Mouse (Mus musculus) forebrain, postnatal 0 days (tissue): ENCODE data around the gene Rsph3a. TPM values are rescaled to one million over a fixed set of nuclear protein-coding genes. Genes with fewer than 3 reads are reported as not detected.
"Not testable (repeated sequence)": the region's sequence is repeated elsewhere in the genome, so short reads cannot be mapped to it uniquely, and the experiment has no call there.

ENCODE experiments used
- ATAC-seq: fragments of 200-750 bp; cut with Nextera tagmentation; 2 replicates; pipeline ENCODE4 v1.8.0; 2017; ENCODE audit warnings: mild to moderate bottlenecking, moderate library complexity
- DNase-seq: peaks from one replicate; pipeline ENCODE4 v3.0.0-alpha.2; 2015
- H3K27ac ChIP-seq: fragments of 300-500 bp; sonication (generic); 2 replicates; pipeline ENCODE4 v1.5.1; 2014; ENCODE audit warnings: low read depth, mild to moderate bottlenecking, antibody characterized with exemption, low read length, moderate library complexity, mixed read lengths
- H3K27me3 ChIP-seq: fragments of 300-500 bp; sonication (generic); 2 replicates; pipeline ENCODE4 v1.6.1; 2014; ENCODE audit warnings: mild to moderate bottlenecking, low read length, mixed read lengths; ENCODE audit not compliant: insufficient read depth
- H3K36me3 ChIP-seq: fragments of 300-500 bp; sonication (generic); 2 replicates; pipeline ENCODE4 v1.6.1; 2014; ENCODE audit warnings: mild to moderate bottlenecking, moderate library complexity; ENCODE audit not compliant: insufficient read depth
- H3K4me1 ChIP-seq: fragments of 300-500 bp; sonication (generic); 2 replicates; pipeline ENCODE4 v1.6.1; 2014; ENCODE audit warnings: antibody characterized with exemption; ENCODE audit not compliant: insufficient read depth
- H3K4me2 ChIP-seq: fragments of 300-500 bp; sonication (generic); 2 replicates; pipeline ENCODE4 v1.6.1; 2014; ENCODE audit warnings: low read depth, mild to moderate bottlenecking, moderate library complexity
- H3K4me3 ChIP-seq: fragments of 300-500 bp; sonication (generic); 2 replicates; pipeline ENCODE4 v1.5.1; 2014; ENCODE audit warnings: low read depth, low read length, mixed read lengths
- H3K9ac ChIP-seq: fragments of 300-500 bp; sonication (generic); 2 replicates; pipeline ENCODE4 v1.6.1; 2014; ENCODE audit warnings: mild to moderate bottlenecking
- H3K9me3 ChIP-seq: fragments of 300-500 bp; sonication (generic); 2 replicates; pipeline ENCODE4 v1.6.1; 2016; ENCODE audit warnings: low read length
- WGBS: fragments of 180-500 bp; shearing (Covaris S2); extraction: QIAGEN DNeasy Blood & Tissue Kit; methylation state at CpG from one replicate; pipeline ENCODE4 v1.1.7; 2014; 5-methylcytosine and 5-hydroxymethylcytosine counted together
- polyA plus RNA-seq: library from polyadenylated mRNA; unstranded; fragments of >200 nt; fragmentation: Nextera tagmentation; extraction: Ambion mirVana; gene quantifications from 2 replicates; pipeline ENCODE4 v1.2.1, GENCODE M21; 2015
- total RNA-seq: library from RNA; depleted of rRNA; stranded (reverse); fragments of >200 nt; gene quantifications from 2 replicates; pipeline ENCODE4 v1.2.3, GENCODE M21; 2014

The Rsph3a gene
- total and polyA plus RNA-seq, 2 experiments from 2014 or later, result 21.5 to 56.9 TPM

DNA sequence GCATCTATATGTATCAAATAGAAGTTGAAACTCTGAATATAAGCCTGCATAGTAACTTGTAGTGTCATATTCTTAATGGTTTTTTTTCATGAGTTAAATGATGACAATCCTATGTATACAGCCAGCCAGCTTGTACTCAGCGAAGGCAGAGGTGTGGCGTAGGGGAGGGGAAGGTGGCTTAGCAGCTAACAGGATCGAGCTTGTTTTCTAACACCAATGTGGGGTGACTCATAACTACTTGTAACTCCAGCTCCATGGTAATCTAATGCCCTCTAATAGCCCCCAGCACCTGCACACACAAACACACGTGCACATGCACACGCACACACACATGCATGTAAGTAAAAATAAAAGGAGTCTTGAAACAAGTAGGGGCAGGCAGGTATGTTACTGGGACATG lies 23.1 kb downstream of the Rsph3a start:
- DNase-seq, H3K4me1 ChIP-seq, H3K9ac ChIP-seq, H3K36me3 ChIP-seq, H3K27ac ChIP-seq, H3K4me2 ChIP-seq, H3K4me3 ChIP-seq, H3K27me3 ChIP-seq, ATAC-seq, H3K9me3 ChIP-seq: not testable (repeated sequence)
- WGBS, result 95% methylated on average over 3 of the region's 5 CpGs

DNA sequence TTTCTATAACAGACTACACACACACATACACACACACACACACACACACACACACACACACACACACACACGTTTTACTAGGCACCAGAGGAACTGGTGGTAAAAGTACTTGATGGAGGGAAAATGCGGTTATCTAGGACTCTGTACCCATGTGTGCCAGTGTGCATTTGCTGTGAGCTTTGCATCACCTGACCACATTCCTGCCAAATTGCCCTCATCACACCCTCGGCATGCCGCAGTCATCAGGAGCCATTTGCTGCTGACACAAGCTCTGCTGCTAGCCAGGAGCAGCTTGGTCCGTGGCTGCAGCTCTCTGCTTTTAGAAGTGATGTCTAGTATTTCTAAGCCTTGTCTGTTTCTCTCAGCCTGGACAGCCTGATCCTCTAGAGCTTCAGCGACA lies 24.4 kb downstream of the Rsph3a start:
- not testable (repeated sequence) for H3K4me3 ChIP-seq, H3K9me3 ChIP-seq, H3K9ac ChIP-seq, DNase-seq, ATAC-seq, H3K36me3 ChIP-seq, H3K27ac ChIP-seq, H3K27me3 ChIP-seq, H3K4me1 ChIP-seq, H3K4me2 ChIP-seq
- WGBS, result 78% methylated on average over 2 of the region's 6 CpGs

DNA sequence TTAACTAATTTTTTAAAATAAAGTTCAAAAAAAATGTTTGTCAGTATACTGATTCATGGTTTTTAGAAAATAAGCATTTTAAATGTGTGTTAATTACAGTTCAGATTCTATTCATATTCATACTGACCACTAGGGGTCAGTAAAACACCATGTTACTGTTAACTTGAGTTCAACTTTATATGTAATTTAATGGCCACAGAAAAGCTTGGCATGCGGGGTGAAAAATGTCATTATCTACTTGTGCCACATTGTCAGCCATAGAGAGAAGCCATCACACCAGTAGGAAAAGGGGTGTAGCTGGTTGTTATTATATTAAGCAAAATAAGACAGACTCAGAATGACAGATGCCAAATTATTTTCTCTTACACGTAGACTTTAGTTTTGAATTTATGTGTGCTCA lies 38.1 kb downstream of the Rsph3a start:
- not testable (repeated sequence) for H3K4me2 ChIP-seq, H3K27ac ChIP-seq, H3K9ac ChIP-seq, H3K36me3 ChIP-seq, H3K9me3 ChIP-seq, H3K27me3 ChIP-seq, DNase-seq, H3K4me1 ChIP-seq, H3K4me3 ChIP-seq
- ATAC-seq, result peak; percentile 45; the same call in 1 of the 2 replicates
- 69% methylated on average over 1 of the region's 2 CpGs for WGBS

DNA sequence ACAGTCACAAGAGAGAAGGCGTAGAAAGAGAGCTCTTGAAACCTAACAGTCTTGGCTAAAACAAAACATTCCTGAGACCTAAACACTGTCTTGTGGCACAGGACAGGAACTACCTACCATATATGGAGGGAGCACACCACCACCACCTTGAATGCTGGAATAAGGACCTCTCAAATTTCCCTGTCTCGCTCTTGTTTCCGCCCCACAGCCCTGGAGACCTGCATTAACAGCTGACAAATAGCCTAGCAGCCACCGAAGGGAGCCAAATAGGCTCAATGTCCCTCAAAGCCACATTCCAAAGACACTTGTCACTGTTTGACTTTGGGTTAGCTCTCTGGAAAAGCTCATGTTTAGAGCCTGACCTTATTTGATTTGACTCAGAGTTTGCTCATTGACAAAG lies 40.2 kb downstream of the Rsph3a start:
- H3K4me3 ChIP-seq, H3K9me3 ChIP-seq, H3K4me2 ChIP-seq, H3K36me3 ChIP-seq, ATAC-seq, DNase-seq, H3K27me3 ChIP-seq, H3K27ac ChIP-seq, H3K9ac ChIP-seq, H3K4me1 ChIP-seq: not testable (repeated sequence)
- 72% methylated on average over 4 of the region's 4 CpGs for WGBS

DNA sequence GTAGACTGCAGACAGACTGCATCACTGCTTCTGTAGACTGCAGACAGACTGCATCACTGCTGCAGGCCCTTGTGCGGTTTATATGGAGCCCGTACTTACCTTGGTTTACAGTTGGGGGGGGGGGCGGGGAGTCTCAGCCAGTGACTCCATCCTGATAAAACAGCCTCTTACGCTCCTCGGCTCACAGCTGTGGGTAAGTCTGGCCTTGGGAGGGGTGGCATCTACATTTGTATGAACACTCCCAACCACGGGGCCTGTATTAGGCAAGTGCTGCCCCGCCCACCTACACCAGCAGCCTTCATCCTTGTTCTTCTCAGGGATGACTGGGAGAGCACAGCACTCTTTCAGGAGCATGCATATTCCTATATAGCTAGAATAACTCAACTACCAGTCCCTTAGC lies 41.6 kb downstream of the Rsph3a start:
- not testable (repeated sequence) for H3K27ac ChIP-seq, H3K9me3 ChIP-seq, H3K4me1 ChIP-seq, DNase-seq, H3K4me3 ChIP-seq, ATAC-seq, H3K36me3 ChIP-seq, H3K27me3 ChIP-seq, H3K4me2 ChIP-seq, H3K9ac ChIP-seq
- WGBS, result 80% methylated on average over 7 of the region's 7 CpGs

DNA sequence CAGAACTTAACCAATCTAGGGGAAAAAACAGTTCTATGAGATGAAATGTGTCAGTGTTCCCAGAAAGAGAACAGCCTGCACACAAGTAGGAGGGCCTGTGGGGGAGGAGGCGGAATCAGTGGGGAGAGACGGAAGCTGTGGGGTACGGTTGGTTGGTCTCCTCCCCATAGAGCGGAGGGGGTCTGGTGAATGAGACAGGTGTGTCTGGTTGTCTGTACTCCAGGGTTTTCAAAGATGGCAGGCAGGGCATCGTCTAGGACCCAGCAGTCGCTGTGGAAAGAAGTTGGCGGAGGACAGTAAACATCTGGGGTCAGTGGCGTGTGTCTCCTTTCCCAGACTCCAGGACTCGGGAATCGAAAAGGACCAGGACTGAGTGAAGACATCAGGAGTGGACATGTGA lies 57.8 kb downstream of the Rsph3a start:
- not testable (repeated sequence) for H3K9me3 ChIP-seq, H3K9ac ChIP-seq, H3K36me3 ChIP-seq, H3K4me3 ChIP-seq, H3K27ac ChIP-seq, H3K4me1 ChIP-seq, H3K27me3 ChIP-seq, H3K4me2 ChIP-seq, DNase-seq, ATAC-seq
- WGBS, result 88% methylated on average over 10 of the region's 10 CpGs

DNA sequence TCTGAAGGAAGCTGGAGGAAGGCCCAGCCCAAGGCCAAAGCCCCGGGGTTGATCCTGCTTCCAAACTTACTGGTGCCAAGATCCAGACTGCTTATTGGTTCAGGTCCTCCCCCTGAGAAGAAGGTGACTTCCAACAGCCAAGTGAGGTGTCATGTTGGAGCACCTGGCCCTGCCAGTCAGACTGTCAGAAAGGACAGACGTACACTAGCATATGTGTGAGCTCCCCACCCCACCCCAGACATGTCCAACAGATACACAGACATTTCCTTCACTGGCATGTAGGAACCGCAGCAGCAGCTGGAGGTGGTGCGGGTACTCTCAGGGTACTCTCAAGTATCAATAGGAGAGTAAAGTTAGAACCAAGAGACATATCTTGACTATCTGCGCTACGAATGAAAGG lies 61.4 kb downstream of the Rsph3a start:
- not testable (repeated sequence) for H3K36me3 ChIP-seq, ATAC-seq, H3K27ac ChIP-seq, DNase-seq, H3K9me3 ChIP-seq, H3K27me3 ChIP-seq, H3K4me3 ChIP-seq, H3K4me2 ChIP-seq, H3K9ac ChIP-seq, H3K4me1 ChIP-seq
- 82% methylated on average over 1 of the region's 6 CpGs for WGBS

DNA sequence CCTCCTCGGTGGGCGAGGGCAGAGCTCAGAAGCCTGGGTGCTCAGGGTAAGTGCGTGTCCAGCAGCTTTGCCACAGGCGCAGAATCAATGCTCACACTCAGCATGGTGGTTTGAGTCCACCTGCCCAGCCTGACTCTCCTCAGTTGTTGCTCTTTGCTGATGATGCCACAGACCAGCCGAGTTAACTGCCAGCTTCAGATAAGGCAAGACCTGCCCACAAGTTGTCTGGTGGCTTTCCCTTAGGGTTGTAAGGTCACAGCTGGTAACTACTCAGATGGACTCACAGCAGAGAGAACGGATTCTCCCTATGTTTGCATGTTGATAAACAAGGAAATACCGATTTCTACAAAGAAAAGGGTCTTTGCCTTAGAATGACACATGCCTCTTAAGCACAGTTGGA lies 64.2 kb downstream of the Rsph3a start:
- H3K27ac ChIP-seq, H3K9ac ChIP-seq, H3K4me1 ChIP-seq, H3K9me3 ChIP-seq, H3K36me3 ChIP-seq, H3K4me2 ChIP-seq, ATAC-seq, H3K4me3 ChIP-seq, H3K27me3 ChIP-seq, DNase-seq: not testable (repeated sequence)
- WGBS, result 91% methylated on average over 4 of the region's 7 CpGs

DNA sequence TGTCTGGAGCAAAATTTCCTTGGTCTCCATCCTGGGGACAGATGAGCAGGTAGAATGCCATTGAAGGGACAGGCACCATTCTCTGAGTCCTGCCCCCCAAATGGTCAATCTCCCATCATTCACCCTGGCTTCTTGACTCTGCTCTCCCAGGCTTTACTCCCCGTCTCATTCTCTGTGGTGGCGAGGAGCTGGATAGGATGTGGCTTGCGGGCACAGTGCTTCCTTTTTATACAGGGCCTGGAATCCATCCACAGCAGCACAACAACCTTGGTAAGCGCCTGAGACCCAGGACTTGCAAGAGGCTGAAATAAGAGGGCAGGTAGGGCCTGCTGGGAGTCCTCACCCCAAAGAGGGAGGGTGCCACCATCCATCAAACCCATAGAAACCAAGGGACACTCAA lies 68.6 kb downstream of the Rsph3a start:
- not testable (repeated sequence) for H3K27ac ChIP-seq, H3K9me3 ChIP-seq, H3K4me2 ChIP-seq, H3K4me1 ChIP-seq, H3K36me3 ChIP-seq, ATAC-seq, H3K27me3 ChIP-seq, DNase-seq, H3K9ac ChIP-seq, H3K4me3 ChIP-seq
- WGBS, result 96% methylated on average over 3 of the region's 4 CpGs

DNA sequence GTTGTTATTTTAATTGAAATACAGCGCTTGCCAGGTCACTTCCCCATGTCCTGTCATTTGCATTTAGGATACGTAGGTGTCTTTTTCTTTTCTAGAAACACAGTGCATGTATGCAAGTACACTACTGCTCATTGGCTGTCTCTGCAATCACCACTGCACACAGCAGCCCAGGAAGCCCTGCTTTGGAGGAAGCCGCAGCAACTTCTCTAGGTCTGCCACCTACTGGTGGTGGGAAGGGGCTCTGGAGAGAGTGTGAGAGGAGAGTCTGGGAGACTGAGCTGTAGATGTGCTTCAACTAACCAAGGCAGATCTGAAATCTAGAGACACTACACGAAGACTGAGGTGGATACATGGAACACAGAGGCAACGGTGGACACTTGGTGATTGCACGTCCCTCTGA lies 77.3 kb downstream of the Rsph3a start:
- no CpG with 5 or more reads among the region's 6 CpGs for WGBS
- not testable (repeated sequence) for H3K9ac ChIP-seq, H3K36me3 ChIP-seq, H3K27ac ChIP-seq, H3K27me3 ChIP-seq, DNase-seq, H3K4me1 ChIP-seq, H3K9me3 ChIP-seq, H3K4me2 ChIP-seq, H3K4me3 ChIP-seq
- ATAC-seq, result peak; percentile 46

DNA sequence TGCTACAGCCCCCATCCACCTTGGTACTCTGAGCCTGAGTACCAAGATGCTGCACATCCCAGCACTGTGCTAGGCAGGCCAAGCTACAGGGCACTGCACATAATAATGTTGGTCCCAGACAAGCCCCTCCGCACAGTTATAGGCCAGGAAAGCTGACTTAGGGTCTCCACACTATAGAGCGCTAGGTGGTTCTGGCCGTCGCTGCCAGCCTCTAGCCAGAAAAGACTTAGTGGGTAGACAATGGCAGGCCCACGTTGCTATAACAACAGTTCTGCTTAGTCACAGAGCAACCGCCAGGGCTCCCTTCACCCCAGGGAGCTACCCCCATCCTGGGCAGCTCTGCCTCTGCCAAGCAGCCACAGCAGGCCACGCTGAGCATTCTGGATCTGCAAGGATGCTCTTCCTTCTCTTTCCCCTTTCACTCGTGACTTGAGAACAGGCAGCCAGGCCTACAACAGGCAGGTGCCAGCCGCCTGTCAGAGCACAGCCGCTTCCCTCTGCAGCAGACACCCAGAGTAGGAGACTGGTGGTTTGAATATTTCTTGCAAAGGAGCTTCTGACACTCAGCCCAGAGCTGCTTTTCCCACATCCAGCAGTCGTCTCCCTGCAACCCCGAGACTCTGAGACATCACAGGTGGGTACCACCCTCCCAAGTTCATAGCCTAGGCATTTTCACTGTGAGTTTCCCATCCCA lies 82.2 kb downstream of the Rsph3a start:
- peak; percentile 93 for ATAC-seq
- H3K27me3 ChIP-seq, H3K4me3 ChIP-seq, H3K4me2 ChIP-seq, H3K9ac ChIP-seq, H3K27ac ChIP-seq, H3K9me3 ChIP-seq, DNase-seq, H3K36me3 ChIP-seq, H3K4me1 ChIP-seq: not testable (repeated sequence)
- WGBS, result no CpG with 5 or more reads among the region's 12 CpGs
